ENCODE assay signal across 15 mouse cellular contexts in the genomic region with DNA sequence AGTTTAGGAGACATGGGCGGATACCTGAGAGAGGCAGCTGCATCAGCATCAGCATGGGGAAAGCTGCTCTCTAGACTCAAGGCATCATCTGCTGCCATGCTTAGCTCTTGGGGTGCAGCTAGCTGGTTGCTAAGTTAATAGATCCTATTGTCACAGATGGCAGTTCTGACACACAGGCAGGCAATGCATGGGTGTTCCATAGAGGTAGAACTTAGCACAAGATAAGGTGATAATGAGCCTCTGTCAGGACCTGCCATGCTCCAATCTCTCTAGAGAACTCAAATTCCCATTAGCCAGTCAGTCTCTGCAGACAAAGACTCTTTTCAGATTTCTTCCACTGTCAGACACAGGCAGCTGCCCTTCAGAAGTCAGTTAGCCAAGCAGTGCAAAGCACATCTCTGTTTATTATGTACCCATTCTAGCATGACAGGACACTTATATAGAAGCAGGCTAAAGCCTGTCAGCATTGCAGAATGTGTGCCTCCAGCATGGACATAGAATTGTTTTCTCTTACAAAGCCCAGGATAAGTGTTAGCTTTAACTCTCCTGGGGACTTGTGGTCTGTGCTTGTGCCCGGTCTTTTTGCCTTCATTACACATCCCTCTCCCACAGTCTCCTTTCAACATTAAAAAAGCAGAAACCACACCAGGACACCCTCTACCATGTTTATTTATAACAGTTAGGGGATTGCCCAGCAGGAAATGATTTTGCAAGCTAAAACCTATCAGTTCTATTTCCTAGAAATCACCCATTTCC. TPM values are rescaled to one million over a fixed set of nuclear protein-coding genes. Genes with fewer than 3 reads are reported as not detected.
A peak's percentile ranks its signal among the peaks of the same experiment; 100 is the strongest.
DNase-seq lines count a peak whose midpoint lies in the region; ATAC-seq and TF ChIP-seq lines count a peak whose summit lies in the region.
"Had no signal": no experiment of that assay in that cellular context is flagged by ENCODE, and none has a peak within 500 bp of the region (broad histone marks: within the 10 kb centered on the region; RNA-seq: fewer than 3 reads in every experiment).

No protein-coding gene starts in this region.

- H3K9ac ChIP-seq in liver, adult 2 months (ENCODE audit: low read depth, low read length) = no peak overlapping the region
- H3K9ac ChIP-seq: embryonic facial prominence, embryonic 12.5 days; kidney, embryonic 15.5 days; liver, embryonic 15.5 days; neural tube, embryonic 15.5 days had no signal

- H3K27ac ChIP-seq in liver, adult 2 months (replicated peaks; ENCODE audit: insufficient read depth, low read depth, low read length) = no peak overlapping the region
- H3K27ac ChIP-seq: embryonic facial prominence, embryonic 12.5 days; kidney, embryonic 15.5 days; liver, embryonic 15.5 days; neural tube, embryonic 15.5 days had no signal

- whole genome bisulfite sequencing in liver, adult 2 months = 83% methylated on average over 2 of the region's 2 CpGs

- ATAC-seq in neutrophil, adult 5-6 weeks (ENCODE audit: extremely low read depth, insufficient number of reproducible peaks, low FRiP score, poor library complexity, severe bottlenecking) = 0 out of 2 replicates have a peak, but pooled peaks have one; percentile 13

- no peaks in the 10 kb centered on the region for H3K36me3 ChIP-seq in liver, adult 2 months (ENCODE audit: control insufficient read depth, insufficient read depth, low read length)
- H3K36me3 ChIP-seq: embryonic facial prominence, embryonic 12.5 days; kidney, embryonic 15.5 days; liver, embryonic 15.5 days; neural tube, embryonic 15.5 days had no signal

- TF ChIP-seq POLR2A in liver, adult 2 months (IDR thresholded peaks at IDR 0.05; ENCODE audit: extremely low read depth, insufficient read depth, low read length) = no peak

- H3K4me1 ChIP-seq in liver, adult 2 months (ENCODE audit: control insufficient read depth, insufficient read depth, low read length) = peaks cover 2% of the 10 kb centered on the region; the same call in 1 of the 2 replicates
- H3K4me1 ChIP-seq: embryonic facial prominence, embryonic 12.5 days; kidney, embryonic 15.5 days; liver, embryonic 15.5 days; neural tube, embryonic 15.5 days had no signal

- H3K27me3 ChIP-seq in liver, adult 2 months (ENCODE audit: control insufficient read depth, insufficient read depth, low read length) = no peaks in the 10 kb centered on the region
- H3K27me3 ChIP-seq: embryonic facial prominence, embryonic 12.5 days; kidney, embryonic 15.5 days; liver, embryonic 15.5 days; neural tube, embryonic 15.5 days had no signal

- DNase-seq in liver, adult 2 months (ENCODE audit: extremely low read depth, low read depth, low spot score) = peak; percentile 15
- no peak for DNase-seq in liver
- DNase-seq in brain, adult 2 months (ENCODE audit: low read depth, low spot score) = peak; percentile 10
- peak; percentile 12 to 13 for DNase-seq in layer of hippocampus, adult 8-10 months (ENCODE audit: low spot score in 2 of 2)
- DNase-seq in kidney, postnatal 36 days = no peak
- no peak for DNase-seq in urinary bladder, adult 18-20 months (ENCODE audit: low spot score in 2 of 2)
- DNase-seq: thymus, postnatal 36 days had no signal

- no peak for TF ChIP-seq CTCF in liver, adult 2 months (IDR thresholded peaks at IDR 0.05; ENCODE audit: low read depth, low read length)

- no peak overlapping the region for H3K4me3 ChIP-seq in liver, adult 2 months (ENCODE audit: insufficient read depth, low read depth, low read length)
- H3K4me3 ChIP-seq: embryonic facial prominence, embryonic 12.5 days; kidney, embryonic 15.5 days; liver, embryonic 15.5 days; neural tube, embryonic 15.5 days had no signal

- H3K79me2 ChIP-seq in liver, adult 2 months (ENCODE audit: control insufficient read depth, insufficient read depth, low read length) = no peaks in the 10 kb centered on the region

RNA-seq across cellular contexts. Expression of gene Serpina3f, which starts 0.5 kb away (rescaled TPM):
- total RNA-seq in liver, adult 2 months (2014; rRNA removed) = 2.9 TPM in 2 replicates
- polyA plus RNA-seq in liver, adult 2 months (2012; rRNA removed) = 0.67 and 2.2 TPM in 2 replicates
- total RNA-seq in layer of hippocampus, adult 8-10 months (2022) = under 1 TPM in 1 of 4 experiments, not detected in 3; 0.34 TPM
- 1.5 and 2.8 TPM in 2 replicates for total RNA-seq in neutrophil, adult 5-6 weeks (2017)
- total RNA-seq: left cerebral cortex, postnatal 14 days; MEL had no signal

RNA-seq across cellular contexts. Expression of gene Serpina3g, which starts 22.2 kb away (rescaled TPM):
- 19.1 and 20.7 TPM in 2 replicates for total RNA-seq in liver, adult 2 months (2014; rRNA removed)
- 3.8 and 9.7 TPM in 2 replicates for polyA plus RNA-seq in liver, adult 2 months (2012; rRNA removed)
- total RNA-seq in layer of hippocampus, adult 8-10 months (2022) = 1 to 10 TPM; 1.9 to 3.1 (median 2.4) TPM
- total RNA-seq in neutrophil, adult 5-6 weeks (2017) = 41.3 and 43.1 TPM in 2 replicates

RNA-seq across cellular contexts. Expression of gene Serpina3i, which starts 49.1 kb away (rescaled TPM):
- total RNA-seq in liver, adult 2 months (2014; rRNA removed) = 0.20 and 0.46 TPM in 2 replicates
- polyA plus RNA-seq in liver, adult 2 months (2012; rRNA removed) = 0.04 TPM in 1 of 2 replicates, not detected in the other
- 1 to 10 TPM; 1.2 to 2.3 (median 1.7) TPM for total RNA-seq in layer of hippocampus, adult 8-10 months (2022)
- total RNA-seq in neutrophil, adult 5-6 weeks (2017) = 0.70 TPM in 1 of 2 replicates, not detected in the other
- total RNA-seq: left cerebral cortex, postnatal 14 days; MEL had no signal
- polyA plus RNA-seq: stomach, embryonic 14.5 days had no signal

Comparison
In these comparisons a context has a peak if more than half of its experiments do, and no peak if none do; other contexts are left out.
1. DNase-seq: peak in liver, adult 2 months (single experiment), brain, adult 2 months (single experiment) and layer of hippocampus, adult 8-10 months (2 of 2); none in liver (single experiment), kidney, postnatal 36 days (0 of 2) and urinary bladder, adult 18-20 months (0 of 2).